Mouse (Mus musculus) retina, postnatal 1 day (tissue): ENCODE measurements around the gene Fam57b.

ENCODE experiments used
- DNase-seq: peaks from one replicate; pipeline ENCODE4 v3.0.0-alpha.2; 2012

Gene Fam57b

GRCm38 (mm10) chr7:126799468-126800268 is 2.2 kb downstream of the Fam57b start:
- no peak for DNase-seq

DNA sequence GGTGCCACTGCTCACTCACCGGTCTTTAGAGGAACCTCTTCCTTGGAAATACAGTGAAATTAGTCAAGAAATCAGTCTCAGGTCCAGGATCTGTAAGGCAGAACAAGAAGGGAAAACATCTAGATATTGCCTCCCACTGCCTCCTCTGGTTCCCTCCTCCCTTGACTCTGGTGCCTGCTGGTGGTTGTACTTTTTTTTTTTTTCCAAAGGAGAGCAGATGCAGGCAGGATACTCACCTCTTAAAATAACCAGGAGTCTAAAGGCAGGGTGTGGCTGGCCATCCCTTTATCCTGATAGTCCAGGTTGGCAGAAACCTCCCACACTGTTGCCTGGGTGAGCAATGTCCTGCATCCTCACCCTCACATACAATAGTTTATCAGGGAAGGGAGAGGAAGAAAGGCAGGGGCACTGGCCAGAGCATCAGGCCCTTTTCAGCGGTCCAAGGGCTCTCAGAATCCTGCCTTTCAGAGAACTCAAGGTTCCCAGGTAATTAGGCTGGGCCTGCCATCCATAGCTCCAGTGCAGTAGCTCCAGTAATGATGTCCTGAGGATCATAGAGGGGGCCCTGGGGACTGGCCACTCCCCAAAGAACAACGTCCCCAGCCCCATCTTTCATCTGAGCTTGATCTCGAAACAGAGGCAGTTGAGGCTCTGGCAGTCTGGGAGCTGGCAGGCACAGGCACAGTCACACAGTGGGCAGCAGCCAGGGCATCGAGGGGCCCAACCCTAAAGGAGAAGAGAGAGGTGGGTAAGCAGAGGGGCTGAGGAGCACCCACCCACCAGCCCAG is 3.0 kb downstream of the Fam57b start:
- DNase-seq: no peak

DNA sequence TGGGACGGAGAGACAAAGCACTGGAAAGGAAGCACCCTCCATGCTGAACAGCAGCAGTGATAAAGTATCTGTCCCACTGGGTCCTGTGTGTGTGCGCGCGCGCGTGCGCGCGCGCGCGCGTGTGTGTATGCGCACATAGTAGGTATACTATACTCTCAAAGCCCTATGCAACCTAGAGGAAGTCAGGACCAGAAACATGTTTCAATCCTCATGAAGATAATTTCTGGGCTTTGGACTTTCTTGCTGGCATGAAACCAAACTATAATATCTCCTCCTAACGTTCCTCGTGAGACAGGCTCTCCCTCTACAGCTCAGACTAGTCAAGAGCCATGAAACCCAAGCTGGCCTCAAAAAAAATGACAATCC is 3.6 kb downstream of the Fam57b start:
- DNase-seq: no peak

DNA sequence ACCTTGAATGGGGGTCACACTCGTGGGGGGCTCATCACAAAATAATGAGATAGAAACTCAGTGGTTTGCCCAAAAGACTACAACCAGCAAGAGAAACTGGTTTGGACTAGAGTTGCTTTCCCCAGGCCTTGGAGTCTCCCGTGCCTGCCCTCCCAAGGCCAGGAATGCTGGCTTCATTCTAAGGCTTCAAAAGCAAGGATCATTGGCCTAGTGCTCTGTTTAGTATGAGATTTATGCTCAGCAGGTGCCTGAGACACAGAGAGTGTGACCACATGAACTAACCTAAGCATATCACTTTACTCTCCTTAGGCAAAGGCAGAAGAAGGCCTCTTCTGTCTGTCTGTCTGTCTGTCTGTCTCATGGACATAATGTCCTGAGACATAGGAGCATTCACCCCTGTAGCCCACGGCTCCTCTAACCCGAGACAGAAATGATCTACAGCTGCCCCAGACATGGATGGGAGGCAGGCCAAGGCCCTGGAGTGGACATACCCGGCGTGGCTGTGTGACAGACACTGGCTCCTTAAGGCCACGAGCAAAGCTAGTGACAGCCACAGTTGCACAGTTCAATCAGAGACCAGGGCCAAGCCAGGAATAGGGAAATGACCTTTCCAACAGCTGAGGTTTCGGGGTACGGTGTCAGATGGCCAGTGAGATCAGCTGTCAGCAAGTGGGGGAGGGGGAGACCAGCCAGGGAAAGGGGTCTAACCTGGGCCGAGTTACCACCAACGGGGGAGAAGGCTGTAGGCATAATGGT is 4.8 kb downstream of the Fam57b start:
- no peak for DNase-seq

- no peak for DNase-seq
Measured at GRCm38 (mm10) chr7:126803181-126803580, 5.7 kb downstream of the Fam57b start.

- DNase-seq: no peak
Measured at GRCm38 (mm10) chr7:126803751-126804150, 6.3 kb downstream of the Fam57b start.

DNA sequence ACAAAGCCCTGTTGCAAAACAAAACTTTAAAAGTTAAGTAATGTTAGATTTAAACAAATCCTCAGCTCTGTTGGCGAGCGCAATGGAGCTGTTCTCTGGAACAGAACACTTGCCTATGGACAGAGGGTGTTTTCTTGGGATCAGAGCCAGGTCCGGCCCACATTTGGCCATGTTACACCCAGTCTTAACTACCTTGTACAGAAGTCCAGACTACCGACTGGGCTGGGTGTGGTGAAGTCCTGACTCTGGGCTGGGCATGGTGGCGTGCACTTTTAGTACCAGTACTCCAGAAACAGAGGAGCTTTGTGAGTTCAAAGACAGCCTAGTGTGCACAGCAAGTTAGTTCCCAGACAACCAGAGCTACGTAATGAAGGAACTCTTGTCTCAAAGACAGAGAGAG is 9.5 kb downstream of the Fam57b start:
- no peak for DNase-seq

DNA sequence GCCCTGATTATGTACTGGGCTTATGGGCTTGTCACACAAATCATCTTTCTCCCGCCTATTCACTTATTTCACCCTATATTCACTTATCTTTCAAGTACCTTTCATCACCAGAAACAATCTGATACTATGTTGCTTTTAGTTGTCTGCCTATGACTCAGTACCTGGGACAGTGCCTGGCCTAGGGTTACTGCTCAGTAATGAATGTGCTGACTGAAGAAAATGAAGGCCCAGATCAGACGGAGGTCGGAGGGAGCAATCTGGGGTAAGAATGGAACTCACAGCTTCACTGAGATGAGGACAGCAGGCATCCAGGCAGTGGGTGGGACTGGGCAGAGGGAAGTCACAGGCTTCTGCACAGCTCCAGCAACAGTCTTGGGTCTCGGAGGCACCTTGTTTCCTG is 9.9 kb downstream of the Fam57b start:
- no peak for DNase-seq

DNA sequence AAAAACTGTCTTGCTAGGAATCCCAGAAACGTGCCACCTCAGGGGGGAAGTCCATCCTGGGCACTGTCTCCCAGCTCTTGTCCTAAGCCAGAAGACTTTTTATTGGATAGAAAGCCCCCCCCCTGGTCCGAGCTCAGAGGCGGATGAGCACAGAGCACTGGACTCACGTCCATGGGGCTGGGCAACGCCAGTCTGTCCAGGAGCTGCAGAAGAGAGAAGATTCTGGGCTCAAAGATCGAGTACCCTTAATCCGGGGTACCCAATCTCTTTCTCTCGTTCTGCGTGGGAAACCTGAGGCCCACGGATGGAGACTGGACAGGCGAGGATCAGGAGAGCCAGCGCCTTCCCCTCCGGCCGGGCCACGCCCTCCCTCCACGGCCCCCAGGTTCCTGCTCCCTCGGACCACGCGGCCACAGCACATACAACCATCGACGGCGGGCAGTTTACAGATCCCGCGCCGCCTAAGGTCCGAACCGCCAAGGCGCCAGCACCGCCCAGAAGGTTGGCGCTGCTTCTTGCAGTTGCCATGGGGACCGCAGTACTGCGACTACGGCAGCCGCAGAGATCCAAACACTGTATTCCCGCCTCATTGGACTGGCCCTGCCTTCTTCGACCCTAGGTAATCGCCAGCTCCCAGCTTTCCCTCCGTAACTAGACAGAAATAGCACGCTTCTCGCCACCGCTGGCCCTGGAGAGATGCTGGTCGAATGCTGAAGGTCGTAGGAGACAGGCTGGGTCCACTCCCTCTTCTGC is 11.4 kb downstream of the Fam57b start:
- peak; percentile 96 for DNase-seq

- no peak for DNase-seq
Measured at GRCm38 (mm10) chr7:126809723-126810369, 12.4 kb downstream of the Fam57b start.

GRCm38 (mm10) chr7:126815726-126816222 is 18.3 kb downstream of the Fam57b start:
- no peak for DNase-seq

DNA sequence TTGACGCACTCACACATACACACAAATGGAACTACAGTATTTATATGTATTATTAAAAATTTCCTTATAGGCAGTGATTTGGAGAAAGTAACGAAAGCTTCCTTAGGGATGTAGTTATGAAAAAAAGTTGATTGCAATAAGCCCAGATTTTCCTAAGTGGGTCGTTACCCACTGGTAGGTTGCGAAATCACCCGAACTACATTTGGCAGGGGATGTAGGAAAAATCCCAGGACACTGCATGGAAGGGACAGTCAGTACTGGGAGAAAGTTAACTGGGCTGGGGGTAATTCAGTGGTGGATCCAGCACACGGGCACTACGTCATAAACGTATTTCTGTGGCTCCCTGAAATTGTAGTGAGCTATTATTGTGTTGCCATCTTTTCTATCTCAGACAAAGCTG is 19.0 kb downstream of the Fam57b start:
- DNase-seq: no peak

DNA sequence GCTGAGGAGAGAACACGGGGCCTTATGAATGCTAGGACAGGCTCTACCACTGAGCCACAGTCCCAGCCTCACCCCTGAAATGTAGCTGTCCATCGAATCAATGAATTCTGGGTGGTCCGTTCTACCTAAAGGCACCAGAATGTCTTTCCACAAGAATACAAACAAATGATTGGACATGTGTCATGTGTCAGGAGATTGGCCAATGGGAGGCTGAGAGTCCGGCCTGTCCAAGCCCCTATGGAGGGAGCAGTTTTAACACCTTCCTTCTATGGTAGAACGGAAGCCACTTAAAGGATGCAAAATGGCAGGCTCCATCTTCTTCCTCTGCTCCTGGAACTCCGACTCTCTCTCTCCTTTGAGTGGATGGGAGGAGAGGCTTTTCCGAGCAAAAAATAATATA is 20.1 kb downstream of the Fam57b start:
- DNase-seq: no peak

- no peak for DNase-seq
Measured at GRCm38 (mm10) chr7:126818818-126819217, 21.4 kb downstream of the Fam57b start.

DNA sequence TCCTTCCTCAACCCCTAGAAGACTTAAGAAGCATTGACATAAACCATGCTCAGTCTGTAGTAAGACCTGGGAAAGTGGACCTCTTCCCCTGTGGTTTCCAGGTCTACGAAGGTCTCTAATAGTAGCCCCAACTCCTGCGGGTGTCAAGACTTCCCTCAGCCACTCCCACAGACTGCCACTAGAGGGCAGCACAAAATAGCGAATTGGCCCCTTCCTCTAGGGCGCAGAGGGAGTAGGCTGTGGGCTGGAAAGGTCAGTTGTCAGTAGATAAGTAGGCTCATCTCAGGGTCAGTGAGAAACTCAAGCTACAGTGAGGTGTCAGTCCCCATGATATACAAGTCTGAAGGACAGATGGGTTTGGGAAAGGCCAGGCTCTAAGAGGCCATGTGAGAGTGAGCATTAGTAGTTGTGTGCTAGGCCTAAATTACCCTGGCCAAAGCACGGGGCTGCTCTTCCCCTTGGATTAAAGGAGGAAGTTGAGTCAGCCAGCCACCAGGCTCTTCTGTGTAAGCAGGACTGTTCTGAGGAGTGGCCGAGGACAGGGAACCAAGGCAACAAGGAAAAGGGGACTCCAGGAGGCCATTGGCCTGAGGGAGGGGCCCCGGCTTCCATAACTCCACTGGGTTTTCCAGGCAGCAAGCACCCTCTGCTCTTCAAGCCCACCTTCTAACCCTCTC is 24.5 kb downstream of the Fam57b start:
- peak; percentile 91 for DNase-seq

DNA sequence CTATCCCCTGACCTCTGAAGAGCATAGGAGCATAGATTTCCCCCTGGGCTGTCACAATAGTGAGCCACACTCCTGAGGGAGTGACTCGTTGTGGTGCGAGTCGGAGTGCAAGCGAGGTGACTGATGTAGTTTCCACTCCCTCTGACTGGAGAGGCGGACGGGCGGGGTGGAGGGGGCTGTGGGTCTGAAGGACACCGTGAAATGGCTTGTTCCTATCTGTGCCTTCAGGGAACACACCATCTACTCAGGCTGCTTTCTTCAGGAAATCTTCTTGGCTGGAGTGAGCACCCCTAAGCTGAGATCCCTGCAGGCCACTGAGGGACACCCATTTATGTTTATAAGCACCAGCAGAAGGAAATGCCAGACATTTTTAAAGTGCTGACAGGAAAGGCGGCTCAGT is 25.3 kb downstream of the Fam57b start:
- peak; percentile 13 for DNase-seq

DNA sequence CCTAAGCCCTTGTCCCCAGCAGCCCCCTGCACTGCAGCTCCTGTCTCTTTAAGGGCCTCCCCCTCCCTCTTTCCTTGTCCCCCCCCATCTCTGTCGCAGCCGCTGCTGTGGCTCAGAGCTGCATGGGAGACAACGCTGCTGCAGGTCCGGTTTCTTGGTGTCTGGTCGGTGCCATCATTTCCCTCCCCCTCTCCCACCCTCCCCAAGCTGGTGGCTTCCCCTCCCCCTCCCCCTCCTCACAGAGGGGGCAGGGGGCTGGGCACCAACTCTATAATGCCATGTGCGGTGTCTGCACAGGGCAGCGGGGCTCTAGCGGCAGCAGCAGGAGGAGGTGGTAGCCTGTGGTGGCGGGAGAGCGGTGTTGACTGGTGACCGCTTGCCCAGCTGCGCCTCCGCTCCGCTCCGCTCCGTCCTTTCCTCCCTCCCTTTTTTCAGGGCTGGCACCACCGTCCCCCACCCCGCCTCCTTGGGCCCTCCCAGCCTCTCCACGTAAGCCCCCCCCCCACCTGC is 25.8 kb downstream of the Fam57b start:
- DNase-seq: peak; percentile 78

DNA sequence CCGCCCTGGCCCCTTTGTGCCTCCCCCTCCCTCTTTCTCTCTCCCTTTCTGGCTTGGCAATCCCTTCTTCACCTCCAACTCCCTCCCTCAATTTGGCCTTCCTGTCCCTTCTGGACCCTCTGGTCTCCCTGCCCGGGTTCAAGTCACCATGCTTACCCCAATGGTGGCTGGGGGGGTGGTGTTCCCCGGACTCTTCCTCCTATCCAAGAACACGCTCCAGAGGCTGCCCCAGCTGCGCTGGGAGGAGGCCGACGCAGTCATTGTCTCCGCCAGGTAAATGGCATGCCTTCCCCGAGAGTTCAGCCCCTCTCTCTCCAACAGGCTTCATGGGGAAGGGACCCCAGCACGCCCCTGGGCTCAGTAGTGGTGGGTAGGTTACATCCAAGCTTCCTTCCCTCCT is 26.5 kb downstream of the Fam57b start:
- DNase-seq: peak; percentile 34

DNA sequence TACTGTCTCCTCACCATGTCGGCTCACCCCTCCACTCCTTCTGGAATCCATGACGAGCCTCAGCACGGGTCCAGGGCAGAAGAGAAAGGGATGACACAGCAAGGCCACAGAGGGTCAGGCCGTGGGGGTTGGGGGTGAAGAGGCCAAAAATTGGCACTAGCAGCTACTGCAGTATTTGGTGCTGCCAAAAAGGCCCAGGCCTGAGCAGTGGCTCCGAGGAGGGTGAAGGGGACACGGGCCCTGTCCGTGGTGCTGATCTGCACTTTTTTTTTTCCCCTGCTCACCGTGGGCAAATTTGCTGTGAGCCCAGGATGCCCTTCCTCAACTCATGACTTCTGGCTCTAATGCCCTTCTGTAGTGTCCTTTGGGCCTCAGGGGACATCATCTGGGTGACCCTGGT is 27.9 kb downstream of the Fam57b start:
- peak; percentile 30 for DNase-seq

DNA sequence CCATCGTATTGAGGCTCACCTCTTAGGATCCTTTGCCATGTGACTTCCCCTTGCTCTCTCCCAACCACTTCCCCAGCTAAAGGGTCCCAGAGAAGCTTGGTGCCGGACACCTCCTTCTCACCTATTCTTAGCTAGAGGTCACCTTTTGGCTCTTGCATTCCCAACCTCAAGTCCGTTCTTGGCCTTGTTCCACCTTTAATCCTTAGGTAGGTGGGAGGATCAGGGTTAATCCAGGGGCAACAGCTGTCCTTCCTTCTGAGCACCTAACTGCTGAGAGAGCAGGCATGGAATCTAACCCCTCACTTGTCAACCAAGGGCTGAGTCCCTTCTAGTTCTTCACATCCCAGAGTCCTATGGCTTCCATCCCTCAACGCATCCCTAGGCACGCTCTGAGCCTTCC is 28.5 kb downstream of the Fam57b start:
- DNase-seq: peak; percentile 50

- DNase-seq: no peak
Measured at GRCm38 (mm10) chr7:126831539-126831938, 34.1 kb downstream of the Fam57b start, which contains the start of gene 4930451I11Rik. 4930451I11Rik (minus strand) TSS chr7:126831639.
